Mouse (Mus musculus) cerebellum, postnatal 25 days (tissue): ENCODE data around the gene Cd28.
A peak's percentile ranks its signal among the peaks of the same experiment; 100 is the strongest.

ENCODE experiments used
- DNase-seq, 2 experiments: peaks; one replicate each; pipeline ENCODE4 v3.0.0; 2021; ENCODE audit warnings: mixed read lengths in 2 of 2

Gene Cd28

GRCm38 (mm10) chr1:60750201-60750765, 33.7 kb downstream of the Cd28 start:
- no peak for DNase-seq

DNA sequence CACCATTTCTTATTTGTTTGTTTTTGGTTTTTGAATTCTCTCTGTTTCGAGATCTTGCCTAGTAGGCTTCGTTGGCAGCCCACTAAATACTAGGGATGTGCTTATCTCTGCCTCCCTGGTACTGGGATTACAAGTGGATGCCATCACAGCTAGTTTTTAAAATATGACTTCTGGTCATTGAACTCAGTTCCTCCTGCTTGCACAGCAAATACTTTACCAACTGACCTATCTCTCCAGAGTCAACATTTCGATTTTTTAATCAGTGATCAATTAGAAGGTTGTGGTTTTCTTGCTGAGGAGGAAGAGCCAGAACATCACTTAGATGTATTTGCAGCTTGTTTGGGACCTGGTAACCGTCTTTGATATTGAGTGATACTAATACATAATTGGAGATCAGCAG, 34.4 kb downstream of the Cd28 start:
- DNase-seq, result no peak

DNA sequence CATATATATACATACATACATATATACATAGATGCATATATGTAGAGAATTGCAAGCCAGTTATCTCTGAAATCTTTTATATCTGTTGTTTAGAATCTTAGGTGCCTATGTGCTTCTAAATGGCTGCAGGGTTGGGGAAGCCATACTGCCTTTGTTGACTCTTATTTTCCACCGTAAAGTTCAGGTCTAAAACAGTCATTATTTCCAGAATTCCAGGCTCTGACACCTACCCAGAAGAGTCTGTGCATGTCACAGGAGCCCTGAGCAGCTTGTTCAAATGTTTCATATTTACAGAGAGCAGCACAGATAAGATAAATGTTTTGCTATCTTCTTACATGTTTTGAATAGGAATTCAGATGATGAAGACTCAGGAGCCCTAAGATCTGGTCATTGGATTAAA, 36.4 kb downstream of the Cd28 start:
- DNase-seq, result no peak

GRCm38 (mm10) chr1:60753981-60754380, 37.4 kb downstream of the Cd28 start:
- DNase-seq, result no peak

GRCm38 (mm10) chr1:60755391-60756243, 39.0 kb downstream of the Cd28 start:
- DNase-seq, result no peak

DNA sequence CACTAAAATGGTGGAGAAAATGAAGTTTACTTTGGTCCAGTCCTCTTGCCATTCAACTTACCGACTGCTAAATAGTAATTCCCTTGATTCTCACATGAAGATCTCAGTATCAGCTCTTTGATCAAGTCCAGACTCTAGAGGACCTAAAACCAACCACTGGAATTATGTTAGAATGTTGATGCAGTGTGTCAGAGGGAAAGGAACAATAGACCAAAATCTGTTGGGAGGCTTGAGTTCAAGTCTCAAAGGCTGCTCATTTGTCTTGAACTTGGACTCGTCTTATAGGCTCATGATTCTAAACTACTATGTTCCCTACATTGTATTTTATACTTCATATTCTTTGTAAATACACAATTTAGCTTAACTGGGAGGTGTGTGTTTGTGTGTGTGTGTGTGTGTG, 41.0 kb downstream of the Cd28 start:
- no peak for DNase-seq

DNA sequence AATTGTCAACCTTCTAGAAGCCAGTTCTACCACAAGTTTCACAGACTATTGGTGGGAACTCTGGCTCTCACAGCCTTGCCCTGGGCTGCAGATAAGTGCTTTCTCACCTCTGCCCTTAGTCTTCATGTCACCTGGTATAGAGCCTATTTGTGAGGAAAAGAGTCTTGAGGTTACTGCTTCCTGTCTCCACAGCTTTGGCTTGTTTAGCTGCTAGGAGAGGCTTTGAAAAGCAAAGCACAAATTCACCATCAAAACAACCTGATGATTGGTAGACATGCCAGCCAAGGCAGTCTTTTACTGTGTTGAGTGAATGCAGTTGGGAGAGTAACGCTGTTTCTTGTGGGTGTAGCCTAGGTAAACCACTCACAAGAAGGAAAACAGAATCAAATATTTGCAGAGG, 41.6 kb downstream of the Cd28 start:
- no peak for DNase-seq

DNA sequence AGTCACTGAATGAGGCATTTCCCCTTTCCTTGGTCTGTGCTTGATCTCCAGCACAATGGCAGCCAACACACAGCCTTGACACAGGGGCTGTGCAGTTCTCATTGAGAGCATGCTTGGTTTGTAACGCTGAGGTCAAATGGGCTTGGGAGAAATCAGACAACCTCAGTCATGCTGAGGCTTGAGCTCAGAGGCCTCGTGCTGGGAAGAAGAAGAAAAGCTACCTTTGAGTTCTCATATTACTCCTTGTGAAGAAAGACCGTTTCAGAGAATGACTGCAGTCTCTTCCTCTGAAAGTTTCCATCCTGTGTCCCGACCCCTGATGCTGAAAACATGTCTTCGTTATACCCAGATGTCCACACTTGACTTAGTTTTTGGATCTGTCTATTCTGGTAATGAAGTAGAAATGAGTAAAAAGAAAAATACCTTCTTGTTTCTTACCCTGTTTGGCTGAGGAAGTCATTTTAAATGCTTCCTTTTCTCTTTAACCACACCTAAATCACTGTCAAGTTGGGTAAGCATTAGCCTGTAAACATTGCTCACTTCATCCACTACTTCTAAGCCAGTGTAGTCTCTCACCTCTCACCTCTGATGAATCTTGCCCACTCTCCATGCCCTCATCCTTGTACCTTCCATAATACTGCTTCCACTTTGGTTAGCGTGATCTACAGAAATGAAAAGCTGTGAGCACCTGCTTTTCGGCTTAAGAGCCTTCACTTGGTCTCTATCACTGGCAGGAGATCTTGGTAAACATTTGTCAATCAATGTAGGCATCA, 43.1 kb downstream of the Cd28 start:
- DNase-seq, result no peak

DNA sequence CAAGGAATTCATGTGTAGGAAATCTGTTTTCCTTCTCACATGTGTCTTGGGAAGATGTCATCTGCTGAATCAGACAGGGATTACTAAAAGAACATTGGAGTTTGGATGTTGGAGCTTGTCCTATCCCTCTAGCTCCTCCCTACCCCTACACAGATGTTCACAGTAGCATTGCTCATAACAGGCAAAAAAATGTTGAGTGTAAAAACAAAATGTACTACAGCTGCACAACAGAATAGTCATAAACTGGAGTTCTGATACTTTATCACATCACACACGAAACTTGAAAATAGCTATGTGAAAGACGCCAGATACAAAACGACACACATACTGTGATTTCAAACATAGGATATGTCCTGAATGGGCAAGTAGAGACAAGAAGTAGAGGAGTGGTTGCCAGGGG, 43.9 kb downstream of the Cd28 start:
- DNase-seq, result no peak

DNA sequence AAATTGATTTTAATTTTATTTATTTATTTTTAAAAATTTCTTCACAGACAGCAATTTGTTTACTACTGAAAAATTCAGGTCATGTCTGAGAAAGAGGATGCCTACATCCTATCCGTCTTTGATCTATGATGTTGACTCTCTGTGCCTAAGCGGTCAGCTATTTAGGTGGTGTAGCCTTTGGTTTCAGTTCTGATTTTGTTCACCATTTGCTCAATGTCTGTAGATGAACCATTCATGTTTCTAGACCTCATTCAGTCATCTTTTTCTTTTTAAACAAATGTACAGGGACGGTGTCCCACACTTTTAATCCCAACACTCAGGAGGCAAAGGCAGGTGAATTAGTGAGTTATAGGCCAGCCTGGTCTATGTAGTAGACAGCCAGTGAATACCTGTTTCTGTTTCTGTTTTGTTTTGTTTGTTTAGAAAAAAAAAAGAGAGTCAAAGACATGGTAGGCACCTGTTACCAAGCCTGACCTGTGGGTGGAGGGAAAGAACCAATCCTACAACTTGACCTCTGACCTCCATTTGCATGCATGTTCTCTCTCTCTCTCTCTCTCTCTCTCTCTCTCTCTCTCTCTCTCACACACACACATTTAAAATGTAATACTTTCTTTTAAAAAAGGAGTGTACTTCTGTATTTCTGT, 45.0 kb downstream of the Cd28 start:
- no peak for DNase-seq

GRCm38 (mm10) chr1:60762451-60762850, 45.9 kb downstream of the Cd28 start:
- DNase-seq, result no peak

GRCm38 (mm10) chr1:60762916-60763315, 46.3 kb downstream of the Cd28 start:
- no peak for DNase-seq

DNA sequence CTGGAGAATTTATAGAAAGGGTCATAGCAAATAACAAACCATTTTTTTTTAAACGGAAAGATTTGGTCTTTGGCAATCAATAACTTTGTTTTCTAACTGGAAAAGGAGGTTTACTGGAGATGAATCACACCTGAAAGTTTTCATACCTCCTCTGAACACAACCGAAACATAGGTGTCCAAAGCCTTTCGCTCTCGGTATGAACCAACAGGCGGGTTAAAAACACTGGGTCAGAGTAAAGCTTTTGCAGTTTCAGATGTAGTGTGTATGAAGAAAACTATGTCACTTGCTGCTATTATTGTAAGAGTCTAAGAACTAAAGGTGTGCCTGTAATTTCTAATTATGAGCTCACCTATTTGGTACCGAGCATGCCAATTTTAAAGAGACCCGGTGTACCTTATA, 55.2 kb downstream of the Cd28 start:
- DNase-seq, result no peak

DNA sequence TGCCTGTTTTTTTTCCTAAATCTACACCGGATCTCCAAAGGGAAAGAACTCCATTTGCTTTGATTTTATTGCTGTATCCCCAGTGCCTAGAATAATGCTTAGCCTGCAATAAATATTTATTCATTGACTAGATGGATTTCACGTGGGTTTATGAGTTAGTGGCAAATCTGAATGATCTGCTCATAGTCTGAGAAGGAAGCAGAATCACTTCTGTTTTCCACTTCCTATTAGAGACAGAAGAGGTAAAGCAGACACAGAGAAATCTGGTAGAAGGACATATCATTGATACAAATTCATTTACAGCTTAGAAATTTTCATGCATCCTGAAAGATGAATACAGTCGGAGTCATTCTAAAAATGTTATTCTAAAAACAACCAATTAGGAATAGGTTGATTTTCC, 56.6 kb downstream of the Cd28 start:
- DNase-seq, result no peak

DNA sequence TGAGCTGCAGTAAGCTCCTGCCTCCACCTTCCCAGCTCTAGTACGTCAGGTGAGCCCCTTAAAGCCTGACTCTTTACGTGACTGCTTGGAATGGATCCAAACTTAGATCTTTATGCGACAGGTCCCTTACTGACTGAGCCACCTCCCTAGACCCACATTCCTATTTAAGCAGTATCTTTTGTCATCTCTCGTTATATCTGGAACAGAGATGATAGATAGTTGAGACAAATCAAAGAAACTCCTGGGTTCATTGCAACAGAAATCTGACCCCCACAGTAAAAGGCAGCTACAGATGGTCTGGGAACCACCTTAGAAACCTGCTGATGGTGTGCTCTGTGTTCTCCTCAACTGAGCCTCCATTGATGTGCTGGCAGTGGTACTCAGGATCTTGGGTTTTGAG, 59.6 kb downstream of the Cd28 start:
- no peak for DNase-seq

DNA sequence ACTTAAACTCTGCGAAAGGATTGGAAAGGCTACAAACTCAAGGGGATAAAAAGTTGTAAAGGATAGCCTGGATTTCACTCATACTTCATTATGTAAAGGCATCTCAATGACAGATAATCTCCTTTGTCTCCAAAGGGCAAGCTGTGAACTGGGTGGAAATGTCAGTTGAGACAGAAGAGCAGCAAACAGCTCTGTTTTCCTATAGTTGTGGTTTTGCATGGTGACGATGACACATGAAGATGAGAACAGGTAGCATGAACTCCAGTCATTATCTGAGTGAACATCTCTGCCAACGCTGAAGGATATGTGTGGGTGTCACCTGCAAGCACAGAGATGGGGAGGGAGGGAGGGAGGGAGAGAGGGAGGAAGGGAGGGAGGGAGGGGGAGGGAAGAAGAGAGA, 60.3 kb downstream of the Cd28 start:
- DNase-seq, result no peak

GRCm38 (mm10) chr1:60778465-60779115, 62.0 kb downstream of the Cd28 start:
- DNase-seq, result no peak

DNA sequence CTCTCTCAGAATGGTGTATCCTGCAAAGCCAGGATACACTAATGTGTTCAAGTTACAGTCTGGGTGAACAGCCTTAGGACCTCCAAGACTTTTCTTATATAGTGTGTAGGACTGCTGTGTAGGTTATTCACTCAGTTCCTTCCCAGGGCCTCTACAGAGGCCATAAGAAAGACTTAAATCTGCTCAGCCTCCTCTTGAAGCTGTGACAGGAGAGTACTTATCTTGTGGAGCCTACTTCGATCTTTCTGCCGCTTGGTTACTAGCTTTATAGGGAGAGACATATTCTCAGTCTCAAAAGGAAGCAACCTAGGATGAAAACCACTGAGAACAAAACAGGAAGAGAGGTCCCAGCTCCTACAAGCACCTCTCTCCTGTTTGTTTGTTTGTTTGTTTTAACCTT, 62.6 kb downstream of the Cd28 start:
- DNase-seq, result no peak

- DNase-seq, result no peak
These were observed 65.1 kb downstream of the Cd28 start for GRCm38 (mm10) chr1:60781666-60782065.

DNA sequence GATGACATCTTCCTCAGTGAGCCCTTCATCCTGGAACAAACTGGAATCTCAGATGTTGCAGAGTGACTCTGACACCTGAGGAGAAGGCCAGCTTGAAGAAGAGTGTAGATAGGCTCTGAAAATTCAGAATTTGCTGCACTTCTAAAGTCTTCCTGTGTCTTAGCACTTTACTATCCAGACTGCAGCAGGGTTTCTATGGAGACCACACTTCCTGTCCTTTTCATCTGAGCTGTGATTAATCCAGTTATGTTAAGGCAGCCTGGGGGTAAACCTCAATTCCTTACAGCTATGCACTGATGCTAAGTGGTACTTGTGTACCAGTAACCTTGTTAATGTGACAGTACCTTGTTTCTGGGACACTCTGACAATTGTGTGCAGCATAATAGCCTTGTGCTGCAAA, 77.1 kb downstream of the Cd28 start:
- no peak for DNase-seq

GRCm38 (mm10) chr1:60795677-60796205, 79.1 kb downstream of the Cd28 start:
- DNase-seq, result no peak

DNA sequence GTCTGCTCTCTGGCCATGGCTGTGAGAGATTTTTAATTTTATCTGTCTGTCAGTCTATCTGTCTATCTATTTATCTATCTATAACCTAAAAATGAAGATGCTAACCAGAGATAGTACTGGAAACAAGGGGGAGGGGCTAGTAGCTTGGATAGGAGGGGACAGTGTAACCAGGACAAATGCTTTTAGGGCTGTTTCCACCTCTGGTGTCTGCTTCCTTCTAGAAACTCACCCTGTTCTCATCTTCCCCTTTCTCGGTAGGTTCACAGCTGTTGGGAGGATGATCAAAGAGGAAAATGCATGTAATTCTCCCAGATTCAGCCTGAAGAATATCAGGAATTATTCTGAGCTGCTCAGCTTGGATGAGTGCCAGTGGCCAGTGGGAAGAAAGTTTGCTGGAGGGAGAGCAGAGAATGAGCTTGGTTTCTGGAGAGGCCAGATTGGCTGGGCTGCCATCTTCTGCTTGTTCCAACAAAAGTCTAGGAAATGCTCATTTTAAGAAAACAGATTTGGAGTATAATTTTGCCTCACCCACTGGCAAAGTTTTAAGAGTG, 83.3 kb downstream of the Cd28 start:
- DNase-seq, result peak in 1 of 2 experiments; percentile 11
